Comparison of ENCODE assay signal across 8 mouse cellular contexts in genomic region chr8:4252934-4253841, GRCm38 (mm10). TPM values are rescaled to one million over a fixed set of nuclear protein-coding genes. Genes with fewer than 3 reads are reported as not detected.
A peak's percentile ranks its signal among the peaks of the same experiment; 100 is the strongest.
DNase-seq lines count a peak whose midpoint lies in the region; ATAC-seq and TF ChIP-seq lines count a peak whose summit lies in the region.

Gene Snapc2, plus strand, starts transcription at chr8:4253080.

- H3K9ac ChIP-seq in forebrain, embryonic 11.5 days (ENCODE audit: low read length): peak within 1 kb of the TSS; percentile 84
- peak within 1 kb of the TSS; percentile 99 for H3K9ac ChIP-seq in heart, embryonic 16.5 days (ENCODE audit: low read length)
- peak within 1 kb of the TSS; percentile 97 for H3K9ac ChIP-seq in liver, embryonic 16.5 days (ENCODE audit: low read depth, low read length)
- peak within 1 kb of the TSS; percentile 90 for H3K9ac ChIP-seq in neural tube, embryonic 13.5 days

- WGBS in forebrain, embryonic 11.5 days: under 1% methylated on average over 69 of the region's 69 CpGs
- under 1% methylated on average over 69 of the region's 69 CpGs for WGBS in heart, embryonic 16.5 days
- under 1% methylated on average over 69 of the region's 69 CpGs for WGBS in liver, embryonic 16.5 days (ENCODE audit: insufficient replicate concordance)
- 1% methylated on average over 69 of the region's 69 CpGs for WGBS in neural tube, embryonic 13.5 days

- peaks cover 4% of the 10 kb centered on the region; the same call in 1 of the 2 replicates for H3K36me3 ChIP-seq in forebrain, embryonic 11.5 days (ENCODE audit: control insufficient read depth, insufficient read depth, low read length)
- H3K36me3 ChIP-seq in heart, embryonic 16.5 days (ENCODE audit: control insufficient read depth, insufficient read depth): peaks cover 21% of the 10 kb centered on the region
- peaks cover 3% of the 10 kb centered on the region; the same call in 1 of the 2 replicates for H3K36me3 ChIP-seq in liver, embryonic 16.5 days (ENCODE audit: control insufficient read depth, insufficient read depth)
- H3K36me3 ChIP-seq in neural tube, embryonic 13.5 days: peaks cover 49% of the 10 kb centered on the region
- H3K36me3 ChIP-seq in testis, adult 2 months (ENCODE audit: control insufficient read depth, insufficient read depth, low read length): no peaks in the 10 kb centered on the region

- peak; percentile 74 for TF ChIP-seq POLR2A in testis, adult 2 months (IDR thresholded peaks at IDR 0.05; ENCODE audit: control insufficient read depth, low read depth, low read length)

- ATAC-seq in forebrain, embryonic 11.5 days (replicated peaks; ENCODE audit: low FRiP score): peak; percentile 90
- ATAC-seq in heart, embryonic 16.5 days (replicated peaks; ENCODE audit: extremely low read depth, insufficient read depth, low FRiP score): peak; percentile 90
- ATAC-seq in liver, embryonic 16.5 days (ENCODE audit: low read depth): peak; percentile 93
- ATAC-seq in neural tube, embryonic 13.5 days (ENCODE audit: low read depth): peak; percentile 88

- TF ChIP-seq CTCF in testis, adult 2 months (IDR thresholded peaks at IDR 0.05; ENCODE audit: control insufficient read depth, insufficient read depth, insufficient replicate concordance, low read depth, low read length): no peak

- H3K4me2 ChIP-seq in forebrain, embryonic 11.5 days (ENCODE audit: low read depth, low read length, severe bottlenecking): peak within 1 kb of the TSS; percentile 74
- H3K4me2 ChIP-seq in heart, embryonic 16.5 days (ENCODE audit: low read depth, low read length): peak within 1 kb of the TSS; percentile 94
- peak within 1 kb of the TSS; percentile 92 for H3K4me2 ChIP-seq in liver, embryonic 16.5 days (ENCODE audit: low read depth, low read length)
- H3K4me2 ChIP-seq in neural tube, embryonic 13.5 days: peak within 1 kb of the TSS; percentile 63

- peak; percentile 86 to 92 for DNase-seq in CD8-positive naive resting alpha-beta T cell, adult 2 months (ENCODE audit: low read depth in 2 of 2, low spot score in 2 of 2)
- peak; percentile 95 for DNase-seq in c-Kit-positive CD71-negative TER-119-negative erythroid progenitor cells, embryonic 14.5 days (ENCODE audit: low read depth)
- peak; percentile 96 for DNase-seq in forebrain, embryonic 11.5 days (ENCODE audit: low spot score)
- DNase-seq in kidney, postnatal 4 days: peak; percentile 99

- no peaks in the 10 kb centered on the region for H3K9me3 ChIP-seq in forebrain, embryonic 11.5 days (ENCODE audit: control insufficient read depth, low read length)
- H3K9me3 ChIP-seq in heart, embryonic 16.5 days (replicated peaks; ENCODE audit: control insufficient read depth, low read length): no peaks in the 10 kb centered on the region
- no peaks in the 10 kb centered on the region for H3K9me3 ChIP-seq in liver, embryonic 16.5 days (replicated peaks; ENCODE audit: control insufficient read depth, low read length)
- no peaks in the 10 kb centered on the region for H3K9me3 ChIP-seq in neural tube, embryonic 13.5 days

- peak within 1 kb of the TSS; percentile 90 for H3K27ac ChIP-seq in forebrain, embryonic 11.5 days (ENCODE audit: low read depth, low read length)
- H3K27ac ChIP-seq in heart, embryonic 16.5 days (ENCODE audit: low read length): peak within 1 kb of the TSS; percentile 94
- H3K27ac ChIP-seq in liver, embryonic 16.5 days (ENCODE audit: low read length): peak within 1 kb of the TSS; percentile 86
- peak within 1 kb of the TSS; percentile 95 for H3K27ac ChIP-seq in neural tube, embryonic 13.5 days (replicated peaks)
- peak within 1 kb of the TSS; percentile 84 for H3K27ac ChIP-seq in testis, adult 2 months (ENCODE audit: control insufficient read depth, insufficient read depth, low read depth, low read length)

- H3K4me3 ChIP-seq in forebrain, embryonic 11.5 days (ENCODE audit: low read depth, low read length): peak within 1 kb of the TSS; percentile 77
- H3K4me3 ChIP-seq in heart, embryonic 16.5 days (ENCODE audit: low read length): peak within 1 kb of the TSS; percentile 99
- peak within 1 kb of the TSS; percentile 98 for H3K4me3 ChIP-seq in liver, embryonic 16.5 days (ENCODE audit: low read depth, low read length)
- peak within 1 kb of the TSS; percentile 85 for H3K4me3 ChIP-seq in neural tube, embryonic 13.5 days
- H3K4me3 ChIP-seq in testis, adult 2 months (ENCODE audit: control insufficient read depth, low read depth, low read length): peak within 1 kb of the TSS; percentile 91

- peaks cover 22% of the 10 kb centered on the region for H3K4me1 ChIP-seq in forebrain, embryonic 11.5 days (replicated peaks; ENCODE audit: control insufficient read depth, insufficient read depth, low read length)
- peaks cover 32% of the 10 kb centered on the region for H3K4me1 ChIP-seq in heart, embryonic 16.5 days (ENCODE audit: control insufficient read depth, insufficient read depth, low read length)
- peaks cover 17% of the 10 kb centered on the region for H3K4me1 ChIP-seq in liver, embryonic 16.5 days (ENCODE audit: control insufficient read depth, low read depth, low read length)
- peaks cover 60% of the 10 kb centered on the region for H3K4me1 ChIP-seq in neural tube, embryonic 13.5 days (replicated peaks)
- peaks cover 20% of the 10 kb centered on the region for H3K4me1 ChIP-seq in testis, adult 2 months (ENCODE audit: control insufficient read depth, insufficient read depth, low read length)

- H3K27me3 ChIP-seq in forebrain, embryonic 11.5 days (ENCODE audit: control insufficient read depth, insufficient read depth, low read length): no peaks in the 10 kb centered on the region; the same call in 1 of the 2 replicates
- no peaks in the 10 kb centered on the region for H3K27me3 ChIP-seq in heart, embryonic 16.5 days (ENCODE audit: control insufficient read depth, insufficient read depth, low read length)
- no peaks in the 10 kb centered on the region for H3K27me3 ChIP-seq in liver, embryonic 16.5 days (ENCODE audit: control insufficient read depth, insufficient read depth, low read depth, low read length)
- no peaks in the 10 kb centered on the region for H3K27me3 ChIP-seq in neural tube, embryonic 13.5 days
- H3K27me3 ChIP-seq in testis, adult 2 months (ENCODE audit: control insufficient read depth, insufficient read depth, low read length): no peaks in the 10 kb centered on the region

RNA-seq across cellular contexts. Expression of gene Snapc2, which starts in this region (rescaled TPM):
- 64.4 and 77.5 TPM in 2 replicates for polyA plus RNA-seq in forebrain, embryonic 11.5 days (2014; fragmentation: Nextera tagmentation; extraction: Ambion mirVana)
- polyA plus RNA-seq in heart, embryonic 16.5 days (2015; fragmentation: Nextera tagmentation; extraction: Ambion mirVana): 41.9 and 42.5 TPM in 2 replicates
- 14.0 and 14.1 TPM in 2 replicates for polyA plus RNA-seq in liver, embryonic 16.5 days (2015; fragmentation: Nextera tagmentation; extraction: Ambion mirVana)
- polyA plus RNA-seq in neural tube, embryonic 13.5 days (2015; fragmentation: Nextera tagmentation; extraction: Ambion mirVana): 58.5 and 59.0 TPM in 2 replicates
- 16.0 and 20.7 TPM in 2 replicates for polyA plus RNA-seq in testis, adult 2 months (2012; rRNA removed)

Comparison
In these comparisons a context has a peak if more than half of its experiments do, and no peak if none do; other contexts are left out.
1. Peak in every context shown above with its lines: DNase-seq, ATAC-seq, H3K4me3 ChIP-seq and H3K27ac ChIP-seq.